Mouse (Mus musculus) embryonic facial prominence, embryonic 12.5 days (tissue): ENCODE results near the gene Dmac2. TPM values are rescaled to one million over a fixed set of nuclear protein-coding genes. Genes with fewer than 3 reads are reported as not detected.

Source experiments
- ATAC-seq: fragments of 200-750 bp; cut with Nextera tagmentation; 2 replicates; pipeline ENCODE4 v1.8.0; 2017; ENCODE audit not compliant: insufficient number of reproducible peaks, insufficient read depth, low FRiP score, low TSS enrichment
- H3K27ac ChIP-seq: fragments of 300-500 bp; sonication (generic); 2 replicates; pipeline ENCODE4 v1.5.1; 2016; ENCODE audit warnings: mild to moderate bottlenecking
- H3K27me3 ChIP-seq: fragments of 300-500 bp; sonication (generic); 2 replicates; pipeline ENCODE4 v1.6.1; 2016; ENCODE audit warnings: mild to moderate bottlenecking, moderate library complexity
- H3K36me3 ChIP-seq: fragments of 300-500 bp; sonication (generic); 2 replicates; pipeline ENCODE4 v1.6.1; 2016; ENCODE audit warnings: mild to moderate bottlenecking
- H3K4me1 ChIP-seq: fragments of 300-500 bp; sonication (generic); 2 replicates; pipeline ENCODE4 v1.6.1; 2016
- H3K4me2 ChIP-seq: fragments of 300-500 bp; sonication (generic); replicated peaks from 2 replicates; pipeline ENCODE4 v1.6.1; 2016; ENCODE audit warnings: mild to moderate bottlenecking, moderate library complexity
- H3K4me3 ChIP-seq: fragments of 300-500 bp; sonication (generic); 2 replicates; pipeline ENCODE4 v1.5.1; 2016; ENCODE audit warnings: mild to moderate bottlenecking
- H3K9ac ChIP-seq: fragments of 300-500 bp; sonication (generic); 2 replicates; pipeline ENCODE4 v1.6.1; 2016; ENCODE audit warnings: mild to moderate bottlenecking, moderate library complexity
- H3K9me3 ChIP-seq: fragments of 300-500 bp; sonication (generic); 2 replicates; pipeline ENCODE4 v1.6.1; 2016; ENCODE audit warnings: mild to moderate bottlenecking, moderate library complexity
- WGBS: fragments of 180-500 bp; shearing (Covaris S2); methylation state at CpG from one replicate; pipeline ENCODE4 v1.1.7; 2016; 5-methylcytosine and 5-hydroxymethylcytosine counted together
- polyA plus RNA-seq: library from polyadenylated mRNA; unstranded; fragments of >200 nt; fragmentation: Nextera tagmentation; extraction: Ambion mirVana; gene quantifications from 2 replicates; pipeline ENCODE4 v1.2.1, GENCODE M21; 2016

Gene Dmac2
- polyA plus RNA-seq, 1 experiment from 2014 or later: 39.0 TPM

DNA sequence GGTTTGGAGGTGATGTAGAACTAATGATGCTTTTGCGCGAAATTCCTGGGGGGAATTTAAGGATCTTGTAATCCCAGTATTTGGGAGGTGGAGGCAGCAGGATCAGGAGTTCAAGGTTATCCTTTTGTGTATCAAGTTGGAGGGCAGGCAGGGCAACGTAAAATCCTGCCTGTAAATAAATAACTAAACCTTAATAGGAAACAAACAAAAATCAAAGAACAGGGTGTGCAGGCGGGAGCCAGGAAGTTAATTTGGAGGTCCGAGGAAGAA is 443 bp downstream of the Dmac2 start:
- H3K9me3 ChIP-seq: no peaks in the 10 kb centered on the region
- peak overlapping the region; percentile 59 for H3K4me2 ChIP-seq
- WGBS: 18% methylated on average over 5 of the region's 5 CpGs
- H3K36me3 ChIP-seq: peaks cover 13% of the 10 kb centered on the region
- peak overlapping the region; percentile 64 for H3K4me3 ChIP-seq
- no peaks in the 10 kb centered on the region for H3K27me3 ChIP-seq
- peak overlapping the region; percentile 50 for H3K9ac ChIP-seq
- peaks cover 5% of the 10 kb centered on the region for H3K4me1 ChIP-seq
- no peak for ATAC-seq
- no peak overlapping the region for H3K27ac ChIP-seq

DNA sequence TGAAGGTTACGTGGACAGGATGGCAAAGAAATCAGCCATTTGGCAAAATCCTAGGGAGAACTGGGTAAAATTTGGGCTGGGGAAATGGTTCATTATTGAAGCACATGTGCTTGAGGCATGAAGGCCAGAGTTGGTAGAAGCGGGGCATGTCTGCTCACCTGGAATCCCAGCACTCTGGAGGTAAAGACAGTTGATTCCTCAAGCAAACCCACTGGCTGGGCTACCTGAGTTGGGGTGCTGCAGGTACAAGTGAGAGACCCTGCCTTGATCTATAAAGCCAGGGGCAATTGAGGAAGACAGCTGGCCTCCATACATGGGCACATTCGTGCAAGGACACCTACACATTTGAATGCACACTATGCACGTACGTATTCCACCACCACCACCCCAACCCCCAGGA is 887 bp downstream of the Dmac2 start:
- Histone ChIP-seq H3K4me3 (peak overlapping the region; percentile 64), H3K36me3 (peaks cover 13% of the 10 kb centered on the region), H3K9ac (no peak overlapping the region; the same call in 1 of the 2 replicates), H3K4me2 (peak overlapping the region; percentile 59), H3K27ac (no peak overlapping the region), H3K9me3 (no peaks in the 10 kb centered on the region), H3K4me1 (peaks cover 5% of the 10 kb centered on the region), H3K27me3 (no peaks in the 10 kb centered on the region)
- no peak for ATAC-seq
- WGBS: 90% methylated on average over 5 of the region's 5 CpGs

DNA sequence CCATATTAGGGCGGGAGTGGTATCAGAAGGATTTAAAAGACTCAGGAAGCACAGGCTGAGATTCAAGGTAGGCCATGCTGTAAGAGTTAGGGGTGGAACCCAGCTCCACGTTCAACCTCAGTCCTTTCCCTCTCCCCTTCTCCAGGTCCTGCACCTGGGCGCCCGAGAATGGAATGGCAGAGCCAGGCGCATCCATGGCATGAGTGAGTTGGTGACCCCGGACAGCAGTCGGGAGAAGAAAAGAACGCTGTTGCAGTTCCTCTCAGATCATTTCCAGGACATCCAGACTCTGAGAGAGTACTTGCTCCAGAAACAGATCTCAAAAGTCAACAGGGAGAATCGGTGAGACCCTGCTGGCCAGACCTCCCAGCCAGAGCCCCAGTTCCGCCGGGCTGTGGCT is 1.5 kb downstream of the Dmac2 start:
- Histone ChIP-seq H3K9me3 (no peaks in the 10 kb centered on the region), H3K27me3 (no peaks in the 10 kb centered on the region), H3K9ac (no peak overlapping the region), H3K36me3 (peaks cover 13% of the 10 kb centered on the region), H3K27ac (no peak overlapping the region), H3K4me1 (peaks cover 5% of the 10 kb centered on the region), H3K4me2 (no peak overlapping the region), H3K4me3 (no peak overlapping the region)
- ATAC-seq: no peak
- WGBS: 92% methylated on average over 11 of the region's 11 CpGs

DNA sequence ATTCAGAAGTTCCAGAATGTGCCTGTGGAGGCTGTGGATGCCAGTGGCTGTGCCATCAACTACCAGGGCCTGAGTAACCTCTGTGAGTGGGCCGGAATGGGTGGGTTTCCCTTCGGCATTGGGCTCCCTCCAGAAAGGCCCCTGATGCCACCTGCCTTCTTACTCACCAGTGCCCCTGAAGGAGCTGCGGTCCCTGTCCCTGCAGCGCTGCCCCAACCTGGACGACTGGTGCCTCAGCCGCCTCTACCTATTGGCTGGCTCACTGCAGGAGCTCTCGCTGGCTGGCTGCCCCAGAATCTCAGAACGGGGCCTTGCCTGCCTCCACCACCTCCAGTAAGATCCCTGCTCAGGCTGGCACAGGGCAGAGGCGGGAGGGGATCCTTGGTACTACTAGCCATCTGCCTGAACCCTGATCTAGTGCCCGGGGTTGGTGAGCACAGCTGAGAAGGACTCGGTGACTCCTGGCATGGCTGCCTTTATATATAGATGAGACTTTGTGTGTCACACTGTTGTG is 4.7 kb downstream of the Dmac2 start:
- H3K27me3 ChIP-seq: peaks cover 18% of the 10 kb centered on the region; the same call in 1 of the 2 replicates
- H3K4me2 ChIP-seq: no peak overlapping the region
- H3K9ac ChIP-seq: no peak overlapping the region
- H3K4me3 ChIP-seq: no peak overlapping the region
- ATAC-seq: no peak
- no peaks in the 10 kb centered on the region for H3K9me3 ChIP-seq
- H3K27ac ChIP-seq: no peak overlapping the region
- H3K36me3 ChIP-seq: peaks cover 14% of the 10 kb centered on the region
- H3K4me1 ChIP-seq: peaks cover 19% of the 10 kb centered on the region
- 87% methylated on average over 11 of the region's 11 CpGs for WGBS

DNA sequence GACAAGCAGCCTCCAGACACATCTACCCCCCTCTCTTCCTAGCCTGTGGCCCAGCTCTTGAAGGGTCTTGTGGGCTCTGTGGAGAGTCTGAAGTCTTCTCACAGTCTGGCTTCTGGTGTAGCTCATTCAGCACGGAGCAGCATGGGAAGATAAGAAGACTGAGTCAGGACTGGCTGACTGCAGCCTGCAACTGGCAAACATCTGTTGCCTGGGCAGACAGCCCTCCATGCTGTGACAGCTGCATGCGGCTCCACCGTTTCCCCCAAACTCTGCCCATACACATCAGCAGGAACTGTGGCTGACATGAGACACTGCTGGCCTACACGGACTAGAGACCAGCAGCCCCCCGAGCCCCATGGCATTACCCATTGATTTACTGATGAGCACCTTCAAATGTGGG is 5.6 kb downstream of the Dmac2 start:
- Histone ChIP-seq H3K27me3 (peaks cover 21% of the 10 kb centered on the region; the same call in 1 of the 2 replicates), H3K9ac (no peak overlapping the region), H3K4me3 (no peak overlapping the region), H3K4me2 (no peak overlapping the region), H3K36me3 (peaks cover 22% of the 10 kb centered on the region), H3K9me3 (no peaks in the 10 kb centered on the region), H3K27ac (no peak overlapping the region), H3K4me1 (peaks cover 17% of the 10 kb centered on the region)
- no peak for ATAC-seq
- WGBS: 86% methylated on average over 5 of the region's 5 CpGs

DNA sequence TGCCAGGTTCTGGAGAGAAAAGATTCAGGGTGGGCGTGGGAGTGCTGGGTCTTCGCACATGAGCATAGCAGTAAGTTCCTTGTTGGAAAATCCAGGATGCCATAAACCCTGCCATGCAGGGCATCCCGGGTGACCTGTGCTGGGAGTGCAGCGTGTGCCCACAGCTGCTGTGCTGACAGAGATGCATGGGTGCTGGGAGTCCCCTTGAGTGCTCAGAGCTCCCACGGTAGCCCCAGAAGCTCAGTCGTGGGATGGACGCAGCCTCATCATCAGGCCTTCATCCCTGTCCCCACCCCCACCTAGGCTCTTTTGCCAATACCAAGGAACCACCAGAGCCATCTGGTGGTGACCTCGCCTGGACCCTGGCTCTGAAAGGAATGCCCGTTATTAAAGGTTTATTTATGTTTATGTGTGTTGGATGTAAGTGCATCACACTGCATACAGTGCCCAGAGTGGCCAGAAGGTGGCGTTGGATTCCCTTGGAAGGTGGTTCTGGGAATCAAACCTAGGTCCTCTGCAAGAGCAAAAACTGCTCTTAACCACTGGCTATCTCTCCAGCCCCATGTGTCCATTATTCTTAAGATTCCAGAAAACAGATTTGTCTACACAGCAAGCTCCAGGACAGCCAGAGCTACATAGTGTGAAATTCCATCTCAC is 6.5 kb downstream of the Dmac2 start:
- peaks cover 21% of the 10 kb centered on the region; the same call in 1 of the 2 replicates for H3K27me3 ChIP-seq
- H3K36me3 ChIP-seq: peaks cover 31% of the 10 kb centered on the region
- H3K27ac ChIP-seq: no peak overlapping the region
- no peak overlapping the region for H3K4me3 ChIP-seq
- no peak for ATAC-seq
- H3K4me2 ChIP-seq: no peak overlapping the region
- WGBS: 77% methylated on average over 10 of the region's 10 CpGs
- no peaks in the 10 kb centered on the region for H3K9me3 ChIP-seq
- H3K9ac ChIP-seq: no peak overlapping the region
- H3K4me1 ChIP-seq: peaks cover 14% of the 10 kb centered on the region

DNA sequence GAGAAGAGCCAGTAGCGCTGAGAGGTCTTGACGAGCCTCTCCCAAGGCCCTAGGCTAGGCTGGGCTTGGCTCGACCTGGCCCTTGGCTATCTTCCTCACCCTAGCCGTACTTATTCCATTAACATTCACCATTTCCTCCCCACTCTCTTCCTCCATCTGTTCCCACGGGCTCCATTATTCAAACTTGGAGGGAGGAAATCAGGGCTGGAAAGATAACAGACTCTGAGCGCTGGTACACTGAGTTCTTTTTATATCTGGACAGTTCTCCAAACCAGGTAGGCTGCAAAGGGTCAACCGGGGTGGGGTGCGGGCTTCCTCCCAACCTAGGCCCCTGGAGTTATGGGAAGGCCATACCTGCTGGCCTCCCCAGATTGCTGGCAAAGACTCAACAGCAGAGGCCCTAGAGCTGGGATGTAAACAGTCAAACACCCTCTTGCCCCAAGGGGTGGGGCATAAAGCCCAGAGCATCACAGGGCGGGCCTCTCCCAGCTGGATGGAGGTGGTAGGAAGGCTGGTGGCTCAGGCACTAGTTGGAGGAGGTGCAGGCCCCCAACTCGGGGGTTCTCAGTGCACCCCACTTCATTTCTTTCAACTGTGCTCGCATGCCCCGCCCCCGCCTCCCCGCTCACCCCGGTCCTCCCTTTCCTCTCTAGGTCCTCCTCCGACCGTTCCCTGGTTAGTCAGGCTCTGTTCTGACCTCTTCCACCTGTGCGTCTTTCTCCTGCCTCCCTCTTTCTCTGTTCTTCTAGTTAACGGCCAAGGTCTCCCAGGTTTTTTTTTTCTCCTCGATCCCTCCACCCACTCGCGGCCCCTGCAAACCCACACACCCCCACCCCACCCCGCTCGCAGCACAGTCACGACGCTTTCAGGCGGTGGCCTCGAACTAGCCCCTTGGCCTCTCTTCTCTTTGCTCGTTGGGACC is 7.6 kb downstream of the Dmac2 start, which contains the start of gene B3gnt8:
Gene B3gnt8, plus strand, starts transcription at position 146 of the 922 bp plus-strand sequence.
- no peak for ATAC-seq
- H3K27me3 ChIP-seq: peaks cover 21% of the 10 kb centered on the region; the same call in 1 of the 2 replicates
- H3K4me3 ChIP-seq: peak within 1 kb of the TSS; percentile 36
- 0 out of 2 replicates have a peak within 1 kb of the TSS, but pooled peaks have one; percentile 18 for H3K27ac ChIP-seq
- peak within 1 kb of the TSS; percentile 60 for H3K4me2 ChIP-seq
- peaks cover 33% of the 10 kb centered on the region for H3K36me3 ChIP-seq
- peaks cover 14% of the 10 kb centered on the region for H3K4me1 ChIP-seq
- peak within 1 kb of the TSS; percentile 36 for H3K9ac ChIP-seq
- 18% methylated on average over 29 of the region's 29 CpGs for WGBS
- H3K9me3 ChIP-seq: no peaks in the 10 kb centered on the region

DNA sequence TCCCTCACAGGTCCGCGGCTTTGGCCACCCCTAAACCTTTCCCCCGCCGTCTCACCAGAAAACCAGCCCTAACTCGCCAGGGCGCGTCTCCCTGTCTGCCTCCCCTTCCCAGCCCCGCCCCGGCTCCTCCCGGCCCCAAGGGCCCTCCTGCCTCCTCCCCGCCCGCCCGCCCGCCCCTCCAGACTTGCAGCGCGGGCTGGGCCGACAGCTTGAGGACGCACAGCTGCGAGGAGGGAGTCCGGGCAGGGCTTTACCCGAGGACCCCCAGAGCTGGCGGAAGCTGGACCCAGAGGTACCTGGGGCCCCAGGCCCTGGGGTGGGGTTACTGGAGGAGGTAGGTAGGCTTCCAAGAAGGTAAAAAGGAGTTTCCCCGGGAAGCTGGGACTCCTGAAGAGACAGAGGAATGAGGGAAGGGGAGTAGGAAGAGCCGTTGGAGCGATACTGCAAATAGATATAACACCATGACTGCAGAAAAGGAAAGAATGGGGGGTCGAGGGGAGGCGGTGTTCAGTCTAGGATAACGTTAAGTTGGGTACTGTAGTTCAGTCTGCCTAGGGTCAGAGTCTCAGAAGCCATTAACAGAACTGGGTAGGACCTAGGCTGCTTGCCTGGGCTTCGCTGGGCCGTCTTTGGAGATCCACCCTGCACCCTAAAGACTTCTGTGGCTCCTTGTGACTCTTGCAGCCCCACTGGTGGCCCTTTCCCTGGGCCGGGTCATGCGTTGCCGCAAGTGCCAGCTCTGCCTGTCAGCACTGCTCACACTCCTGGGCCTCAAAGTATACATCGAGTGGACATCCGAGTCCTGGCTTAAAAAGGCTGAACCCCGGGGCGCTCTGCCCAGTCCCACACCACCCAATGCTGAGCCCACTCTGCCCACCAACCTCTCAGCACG is 8.5 kb downstream of the Dmac2 start:
- Histone ChIP-seq H3K4me3 (peak overlapping the region; percentile 36), H3K4me1 (peaks cover 14% of the 10 kb centered on the region), H3K27ac (no peak overlapping the region), H3K9me3 (no peaks in the 10 kb centered on the region), H3K4me2 (peak overlapping the region; percentile 60), H3K36me3 (peaks cover 42% of the 10 kb centered on the region), H3K27me3 (peaks cover 21% of the 10 kb centered on the region; the same call in 1 of the 2 replicates), H3K9ac (peak overlapping the region; percentile 36)
- WGBS: 19% methylated on average over 38 of the region's 38 CpGs
- peak; percentile 17; the same call in 1 of the 2 replicates for ATAC-seq

DNA sequence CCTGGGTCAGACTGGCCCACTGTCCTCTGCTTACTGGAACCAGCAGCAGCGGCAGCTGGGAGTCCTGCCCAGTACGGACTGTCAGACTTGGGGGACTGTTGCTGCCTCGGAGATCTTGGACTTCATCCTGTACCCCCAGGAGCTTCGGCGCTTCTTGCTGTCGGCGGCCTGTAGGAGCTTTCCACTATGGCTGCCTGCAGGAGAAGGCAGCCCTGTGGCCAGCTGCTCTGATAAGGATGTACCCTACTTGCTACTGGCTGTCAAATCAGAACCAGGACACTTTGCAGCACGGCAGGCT is 9.1 kb downstream of the Dmac2 start:
- H3K36me3 ChIP-seq: peaks cover 48% of the 10 kb centered on the region
- peak overlapping the region; percentile 36; the same call in 1 of the 2 replicates for H3K4me3 ChIP-seq
- no peak overlapping the region for H3K9ac ChIP-seq
- H3K9me3 ChIP-seq: no peaks in the 10 kb centered on the region
- ATAC-seq: no peak
- H3K4me1 ChIP-seq: peaks cover 14% of the 10 kb centered on the region
- 54% methylated on average over 8 of the region's 8 CpGs for whole genome bisulfite sequencing
- H3K4me2 ChIP-seq: peak overlapping the region; percentile 60
- H3K27ac ChIP-seq: no peak overlapping the region
- peaks cover 21% of the 10 kb centered on the region; the same call in 1 of the 2 replicates for H3K27me3 ChIP-seq

DNA sequence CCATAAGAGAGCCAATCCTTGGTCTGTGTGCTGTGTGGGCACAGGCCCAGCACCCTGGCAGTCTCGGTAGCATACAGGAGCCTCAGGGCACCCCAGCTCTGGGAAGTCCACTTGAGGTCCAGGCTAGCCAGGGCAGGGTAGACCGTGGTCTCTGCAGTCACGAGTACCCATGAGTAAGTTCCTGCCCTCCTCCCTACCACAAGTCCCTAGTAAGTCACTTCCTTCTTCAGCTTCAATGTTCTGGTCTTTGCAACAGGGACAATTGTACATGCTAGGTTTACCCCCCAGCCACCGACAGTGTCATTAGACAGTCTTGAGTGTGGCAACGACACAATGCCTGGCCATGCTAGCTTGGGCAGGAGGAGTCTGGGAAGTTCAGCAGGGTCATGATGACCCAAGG is 13.5 kb downstream of the Dmac2 start:
- 87% methylated on average over 5 of the region's 5 CpGs for WGBS
- Histone ChIP-seq H3K27me3 (peaks cover 16% of the 10 kb centered on the region; the same call in 1 of the 2 replicates), H3K4me2 (no peak overlapping the region), H3K9ac (no peak overlapping the region), H3K4me1 (peaks cover 4% of the 10 kb centered on the region; the same call in 1 of the 2 replicates), H3K36me3 (peaks cover 53% of the 10 kb centered on the region), H3K4me3 (no peak overlapping the region), H3K27ac (no peak overlapping the region), H3K9me3 (no peaks in the 10 kb centered on the region)
- ATAC-seq: no peak

DNA sequence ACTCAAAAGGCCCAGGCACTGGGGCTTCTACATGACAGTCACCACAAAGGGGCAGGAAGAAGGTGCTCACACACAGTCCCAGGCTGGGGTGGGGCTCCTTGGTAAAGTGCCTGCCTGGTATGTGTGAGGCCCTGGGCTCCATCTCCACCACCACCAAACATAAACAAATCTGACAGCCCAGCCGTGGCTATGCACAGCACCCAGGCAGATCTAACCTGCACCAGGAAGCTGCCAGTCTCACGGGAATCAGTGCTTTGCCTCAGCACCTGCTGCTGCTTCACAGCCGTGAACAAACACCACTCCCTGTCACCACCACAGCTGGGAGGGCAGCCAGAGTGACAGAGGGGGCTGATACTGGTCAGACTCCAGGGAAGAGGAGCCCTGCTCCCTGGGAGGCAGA is 17.2 kb downstream of the Dmac2 start:
- no peaks in the 10 kb centered on the region for H3K27me3 ChIP-seq
- ATAC-seq: no peak
- peaks cover 49% of the 10 kb centered on the region for H3K36me3 ChIP-seq
- no peaks in the 10 kb centered on the region for H3K4me1 ChIP-seq
- no peak overlapping the region for H3K4me2 ChIP-seq
- 72% methylated on average over 3 of the region's 3 CpGs for WGBS
- no peak overlapping the region for H3K9ac ChIP-seq
- no peak overlapping the region for H3K27ac ChIP-seq
- H3K4me3 ChIP-seq: no peak overlapping the region
- no peaks in the 10 kb centered on the region for H3K9me3 ChIP-seq
